Mouse (Mus musculus) testis, adult 2 months (tissue): ENCODE measurements at regions not wholly inside any gene's neighbourhood (a gene's known extent, or its start where the extent isn't known, plus 50 kb on each side); places are given as distances from the start of the nearest gene placed in this dataset.

Source experiments
- CTCF ChIP-seq: fragments of 200-500 bp; IDR thresholded peaks from 2 replicates; pipeline ENCODE4 v1.5.1; 2012; ENCODE audit warnings: low read depth, mild to moderate bottlenecking, inconsistent platforms, low read length, moderate library complexity; ENCODE audit not compliant: control insufficient read depth, insufficient read depth, insufficient replicate concordance
- POLR2A ChIP-seq: fragments of 200-500 bp; IDR thresholded peaks from 2 replicates; pipeline ENCODE4 v1.6.1; 2012; ENCODE audit warnings: low read depth, mild to moderate bottlenecking, inconsistent platforms, low read length, moderate library complexity; ENCODE audit not compliant: control insufficient read depth

DNA sequence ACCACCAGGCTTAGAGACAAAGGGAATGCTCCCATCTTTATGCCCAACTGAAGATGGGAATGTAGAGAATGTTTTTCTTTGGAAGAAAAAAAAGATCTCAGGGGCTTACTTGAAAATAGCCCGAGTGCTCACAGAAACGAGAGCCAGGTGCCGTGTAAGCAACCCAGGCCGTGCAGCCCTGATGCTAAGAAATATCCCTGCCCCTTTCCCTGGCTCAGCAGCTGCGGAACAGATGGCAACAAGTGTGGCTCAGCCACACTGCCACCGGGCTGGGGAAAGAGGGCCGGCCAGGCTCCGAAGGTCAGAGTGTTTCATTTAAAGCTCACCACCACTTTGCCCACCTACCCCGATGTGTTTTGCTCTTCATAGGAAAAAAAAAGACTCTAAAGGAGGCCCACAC is 205.7 kb upstream of the Kbtbd8 start:
- TF ChIP-seq POLR2A (no peak), CTCF (no peak)
